Mouse (Mus musculus): ENCODE results near the gene Slk. TPM values are rescaled to one million over a fixed set of nuclear protein-coding genes. Genes with fewer than 3 reads are reported as not detected.

Slk gene
- total RNA-seq, 2 experiments from 2014 or later, result 28.6 to 31.7 TPM

GRCm38 (mm10) chr19:47650366-47651159 lies 71.1 kb downstream of the Slk start:
- intact Hi-C loops (cut with DNase I), result no loop called here
- DNase-seq, result no peak

GRCm38 (mm10) chr19:47651160-47651480 lies 71.6 kb downstream of the Slk start:
- intact Hi-C loops (cut with DNase I), result no loop called here
- DNase-seq, result no peak

- intact Hi-C loops (cut with DNase I), result no loop called here
These were observed 72.8 kb downstream of the Slk start for GRCm38 (mm10) chr19:47652255-47652654.

GRCm38 (mm10) chr19:47653173-47653572 lies 73.7 kb downstream of the Slk start:
- DNase-seq, result no peak
- intact Hi-C loops (cut with DNase I), result no loop called here

More at GRCm38 (mm10) chr19:47652255-47652654, 72.8 kb downstream of the Slk start:
- DNase-seq, result no peak

- DNase-seq, result peak; percentile 38
- intact Hi-C loops (cut with DNase I), result loop anchor here (5.0 kb wide), 1 partner anchor 167 kb away; no protein-coding TSS in a partner anchor
These were observed 75.4 kb downstream of the Slk start for GRCm38 (mm10) chr19:47654896-47655295.

- peak; percentile 61 for DNase-seq
- intact Hi-C loops (cut with DNase I), result loop anchor here (5.0 kb wide), 1 partner anchor 163 kb away; no protein-coding TSS in a partner anchor
These were observed 79.5 kb downstream of the Slk start for GRCm38 (mm10) chr19:47658914-47659535.

- no peak for DNase-seq
- intact Hi-C loops (cut with DNase I), result loop anchor here (5.0 kb wide), 1 partner anchor 162 kb away; no protein-coding TSS in a partner anchor
These were observed 80.4 kb downstream of the Slk start for GRCm38 (mm10) chr19:47659765-47660408.

- intact Hi-C loops (cut with DNase I), result no loop called here
- DNase-seq, result no peak
These were observed 88.1 kb downstream of the Slk start for GRCm38 (mm10) chr19:47667601-47668000.

GRCm38 (mm10) chr19:47668399-47668798 lies 88.9 kb downstream of the Slk start:
- intact Hi-C loops (cut with DNase I), result no loop called here
- peak; percentile 53 for DNase-seq

- intact Hi-C loops (cut with DNase I), result no loop called here
- peak; percentile 47 for DNase-seq
These were observed 94.9 kb downstream of the Slk start for GRCm38 (mm10) chr19:47674419-47674818.

GRCm38 (mm10) chr19:47678675-47679074 lies 99.2 kb downstream of the Slk start:
- intact Hi-C loops (cut with DNase I), result no loop called here
- no peak for DNase-seq

GRCm38 (mm10) chr19:47689592-47689991 lies 110.1 kb downstream of the Slk start:
- intact Hi-C loops (cut with DNase I), result no loop called here
- no peak for DNase-seq

GRCm38 (mm10) chr19:47691994-47692393 lies 112.5 kb downstream of the Slk start, which contains the start of gene Col17a1:
TSS of gene Col17a1 (minus strand) at chr19:47692094.
- no peak for DNase-seq
- intact Hi-C loops (cut with DNase I), result no loop called here

Other genes starting within 250 kb of the Slk start
- 10 to 100 TPM; 25.0 to 25.1 TPM for gene Sh3pxd2a, start 115.3 kb upstream of the Slk start, total RNA-seq (2021)
- 10 to 100 TPM; 28.2 to 30.4 TPM for gene Stn1, start 42.2 kb upstream of the Slk start, total RNA-seq (2021)
- gene Col17a1, start 112.4 kb downstream of the Slk start, total RNA-seq (2021), result under 1 TPM; 0.18 to 0.48 TPM
- gene Sfr1, start 152.0 kb downstream of the Slk start, total RNA-seq (2021), result 100 to 1,000 TPM; 121 to 129 TPM

All from left cerebral cortex, postnatal 4 days (tissue).